Mouse (Mus musculus) liver, adult 2 months (tissue): ENCODE results near the gene Jund.

Experiments
- CTCF ChIP-seq: fragments of 200-500 bp; IDR thresholded peaks from 2 replicates; pipeline ENCODE4 v1.5.1; 2011; ENCODE audit warnings: low read depth, low read length, control low read depth
- POLR2A ChIP-seq: fragments of 200-500 bp; IDR thresholded peaks from 2 replicates; pipeline ENCODE4 v1.6.1; 2011; ENCODE audit warnings: low read length, control low read depth; ENCODE audit not compliant: insufficient read depth; ENCODE audit errors: extremely low read depth

GRCm38 (mm10) chr8:70716521-70717400 lies 18.0 kb downstream of the Jund start:
- TF ChIP-seq CTCF (no peak), POLR2A (0 out of 2 replicates have a peak, but pooled peaks have one; percentile 24)
